Mouse (Mus musculus): ENCODE data around the gene Strn. TPM values are rescaled to one million over a fixed set of nuclear protein-coding genes. Genes with fewer than 3 reads are reported as not detected.

Gene Strn
- polyA plus RNA-seq, 1 experiment, result 4.0 TPM

GRCm38 (mm10) chr17:78602316-78602715 is 134.7 kb downstream of the Strn start:
- Histone ChIP-seq H3K79me2 (ENCODE audit: control insufficient read depth, insufficient read depth) (no peaks in the 10 kb centered on the region), H3K4me2 (ENCODE audit: low read depth) (no peak overlapping the region), H3ac (ENCODE audit: control insufficient read depth, insufficient read length) (no peak overlapping the region), H3K36me3 (ENCODE audit: control insufficient read depth, insufficient read depth) (no peaks in the 10 kb centered on the region), H3K27me3 (ENCODE audit: control insufficient read depth, insufficient read depth, insufficient read length) (peaks cover 5% of the 10 kb centered on the region), H3K4me3 (no peak overlapping the region)
- TF ChIP-seq USF1 (IDR thresholded peaks at IDR 0.05; ENCODE audit: low read depth) (no peak), MAX (IDR thresholded peaks at IDR 0.05; ENCODE audit: low read depth) (no peak), MYOD1 (IDR thresholded peaks at IDR 0.05; ENCODE audit: control insufficient read depth in 1 of 3, insufficient read length in 2 of 3, low read depth in 2 of 3) (no peak), TCF3 (IDR thresholded peaks at IDR 0.05; ENCODE audit: insufficient read length, low read depth) (no peak), TCF12 (IDR thresholded peaks at IDR 0.05; ENCODE audit: insufficient read depth, poor library complexity, severe bottlenecking) (no peak)

GRCm38 (mm10) chr17:78601601-78602000 is 135.4 kb downstream of the Strn start:
- Histone ChIP-seq H3K79me2 (ENCODE audit: control insufficient read depth, insufficient read depth) (no peaks in the 10 kb centered on the region), H3ac (ENCODE audit: control insufficient read depth, insufficient read length) (no peak overlapping the region)
- no peak for TF ChIP-seq POLR2A (IDR thresholded peaks at IDR 0.05; ENCODE audit: insufficient read length, low read depth)
- no peak for TF ChIP-seq SRF (IDR thresholded peaks at IDR 0.05; ENCODE audit: control insufficient read depth, insufficient read length, low read depth)
- TF ChIP-seq POLR2AphosphoS2 (IDR thresholded peaks at IDR 0.05; ENCODE audit: insufficient read length, low read depth), result no peak
- TF ChIP-seq MYOD1 (IDR thresholded peaks at IDR 0.05; ENCODE audit: control insufficient read depth in 1 of 3, insufficient read length in 2 of 3, low read depth in 2 of 3), result no peak
- TF ChIP-seq USF1 (IDR thresholded peaks at IDR 0.05; ENCODE audit: low read depth), result no peak

GRCm38 (mm10) chr17:78601042-78601441 is 136.0 kb downstream of the Strn start:
- TF ChIP-seq SRF (IDR thresholded peaks at IDR 0.05; ENCODE audit: control insufficient read depth, insufficient read length, low read depth), result no peak
- no peak for TF ChIP-seq POLR2AphosphoS2 (IDR thresholded peaks at IDR 0.05; ENCODE audit: insufficient read length, low read depth)
- TF ChIP-seq CEBPB (IDR thresholded peaks at IDR 0.05; ENCODE audit: insufficient read depth, poor library complexity, severe bottlenecking), result no peak
- no peak for TF ChIP-seq MAX (IDR thresholded peaks at IDR 0.05; ENCODE audit: low read depth)
- no peak for TF ChIP-seq POLR2A (IDR thresholded peaks at IDR 0.05; ENCODE audit: insufficient read length, low read depth)
- no peak for TF ChIP-seq E2F4 (IDR thresholded peaks at IDR 0.05; ENCODE audit: insufficient read depth)
- TF ChIP-seq REST (IDR thresholded peaks at IDR 0.05; ENCODE audit: insufficient read depth, insufficient read length), result no peak
- no peak for TF ChIP-seq TCF3 (IDR thresholded peaks at IDR 0.05; ENCODE audit: insufficient read length, low read depth)
- TF ChIP-seq MYOG (IDR thresholded peaks at IDR 0.05; ENCODE audit: control insufficient read depth in 1 of 3, insufficient read depth in 1 of 3, insufficient read length in 2 of 3, low read depth in 2 of 3), result no peak
- TF ChIP-seq TCF12 (IDR thresholded peaks at IDR 0.05; ENCODE audit: insufficient read depth, poor library complexity, severe bottlenecking), result no peak
- TF ChIP-seq MYOD1 (IDR thresholded peaks at IDR 0.05; ENCODE audit: control insufficient read depth in 1 of 3, insufficient read length in 2 of 3, low read depth in 2 of 3), result no peak
- no peak for TF ChIP-seq USF1 (IDR thresholded peaks at IDR 0.05; ENCODE audit: low read depth)
- H3ac ChIP-seq (ENCODE audit: control insufficient read depth, insufficient read length), result no peak overlapping the region
- H3K36me3 ChIP-seq (ENCODE audit: control insufficient read depth, insufficient read depth), result no peaks in the 10 kb centered on the region

More at GRCm38 (mm10) chr17:78601601-78602000, 135.4 kb downstream of the Strn start:
- Histone ChIP-seq H3K36me3 (ENCODE audit: control insufficient read depth, insufficient read depth) (no peaks in the 10 kb centered on the region), H3K4me3 (no peak overlapping the region), H3K4me2 (ENCODE audit: low read depth) (no peak overlapping the region), H3K27me3 (ENCODE audit: control insufficient read depth, insufficient read depth, insufficient read length) (peaks cover 5% of the 10 kb centered on the region)

More at GRCm38 (mm10) chr17:78601042-78601441, 136.0 kb downstream of the Strn start:
- no peak overlapping the region for H3K4me2 ChIP-seq (ENCODE audit: low read depth)
- H3K27me3 ChIP-seq (ENCODE audit: control insufficient read depth, insufficient read depth, insufficient read length), result peaks cover 5% of the 10 kb centered on the region
- H3K4me3 ChIP-seq, result no peak overlapping the region
- H3K79me2 ChIP-seq (ENCODE audit: control insufficient read depth, insufficient read depth), result no peaks in the 10 kb centered on the region

Other genes starting within 250 kb of the Strn start
- not detected for gene Vit, start 229.1 kb downstream of the Strn start, polyA plus RNA-seq (2012; fragmentation: generic; extraction: Trizol)
- gene Heatr5b, start 98.2 kb upstream of the Strn start, polyA plus RNA-seq (2012; fragmentation: generic; extraction: Trizol), result 11.8 TPM
- gene Gpatch11, start 98.4 kb upstream of the Strn start, polyA plus RNA-seq (2012; fragmentation: generic; extraction: Trizol), result 16.6 TPM
- 1.9 TPM for gene Eif2ak2, start 145.4 kb upstream of the Strn start, polyA plus RNA-seq (2012; fragmentation: generic; extraction: Trizol)
- 0.06 TPM for gene Sult6b1, start 169.8 kb upstream of the Strn start, polyA plus RNA-seq (2012; fragmentation: generic; extraction: Trizol)
- gene Cebpzos, start 179.3 kb upstream of the Strn start, polyA plus RNA-seq (2012; fragmentation: generic; extraction: Trizol), result 25.3 TPM
- gene Cebpz, start 199.9 kb upstream of the Strn start, polyA plus RNA-seq (2012; fragmentation: generic; extraction: Trizol), result 9.7 TPM
- gene Ndufaf7, start 199.9 kb upstream of the Strn start, polyA plus RNA-seq (2012; fragmentation: generic; extraction: Trizol), result 17.9 TPM